Comparison of ENCODE assay signal across 8 mouse cellular contexts in the genomic region with DNA sequence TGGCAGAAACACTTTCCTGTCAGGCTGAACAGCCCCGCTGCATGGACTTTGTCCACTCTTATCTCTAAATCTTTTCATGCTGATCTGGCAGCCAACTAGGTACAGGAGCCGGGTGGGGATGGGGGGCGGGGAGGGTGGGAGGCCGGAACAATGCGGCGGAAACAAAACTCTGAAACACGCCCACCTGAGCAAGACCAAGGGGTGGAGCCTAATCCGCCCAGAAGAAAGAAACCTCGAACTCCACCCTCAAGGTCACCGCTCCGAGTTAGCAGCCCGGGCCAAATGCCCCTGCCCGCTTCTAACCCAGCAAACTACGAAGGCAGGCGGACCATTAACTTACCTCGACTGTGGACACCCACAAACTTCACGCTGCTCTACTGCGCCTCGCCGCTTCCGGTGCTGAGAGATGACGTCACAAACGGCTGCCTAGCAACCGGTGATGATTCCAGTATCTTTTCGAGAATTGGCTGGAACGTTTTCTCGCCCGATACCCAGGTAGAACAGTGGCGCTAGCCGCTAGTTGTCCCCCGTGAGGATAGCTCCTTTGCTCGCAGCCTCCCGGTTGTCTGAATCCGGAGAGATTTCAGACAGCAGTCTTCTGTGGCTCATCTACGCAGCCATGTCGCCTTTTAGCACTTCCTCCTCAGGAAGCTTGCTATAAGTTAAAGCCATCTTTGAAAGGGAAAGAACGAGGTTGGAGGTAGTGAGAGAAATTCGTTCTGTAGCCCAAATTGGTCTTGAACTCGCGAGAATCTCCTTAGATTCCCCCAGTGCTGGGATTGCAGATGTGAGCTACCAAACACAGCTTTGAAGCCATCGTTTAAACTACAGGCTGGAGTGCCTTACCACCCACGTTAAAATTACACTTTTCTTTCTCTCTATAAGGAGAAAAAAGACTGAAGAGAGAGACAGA. TPM values are rescaled to one million over a fixed set of nuclear protein-coding genes. Genes with fewer than 3 reads are reported as not detected.
A peak's percentile ranks its signal among the peaks of the same experiment; 100 is the strongest.
DNase-seq lines count a peak whose midpoint lies in the region; ATAC-seq and TF ChIP-seq lines count a peak whose summit lies in the region.

Gene Aptx, minus strand, starts transcription at position 398 of the 913 bp plus-strand sequence.

- peak within 1 kb of the TSS; percentile 59 for H3K4me3 ChIP-seq in embryonic facial prominence, embryonic 14.5 days (ENCODE audit: low read depth, low read length)
- peak within 1 kb of the TSS; percentile 52 for H3K4me3 ChIP-seq in limb, embryonic 14.5 days (replicated peaks; ENCODE audit: low read length)
- peak within 1 kb of the TSS; percentile 67 for H3K4me3 ChIP-seq in midbrain, postnatal 0 days (ENCODE audit: low read depth, low read length)

- H3K9ac ChIP-seq in embryonic facial prominence, embryonic 14.5 days (ENCODE audit: low read depth, low read length): peak within 1 kb of the TSS; percentile 73
- H3K9ac ChIP-seq in limb, embryonic 14.5 days (ENCODE audit: low read depth, low read length, severe bottlenecking): peak within 1 kb of the TSS; percentile 62
- H3K9ac ChIP-seq in midbrain, postnatal 0 days (replicated peaks; ENCODE audit: low read length, poor library complexity, severe bottlenecking): peak within 1 kb of the TSS; percentile 65

- peak; percentile 52 for TF ChIP-seq CTCF in midbrain, postnatal 0 days (IDR thresholded peaks at IDR 0.05)

- H3K4me2 ChIP-seq in embryonic facial prominence, embryonic 14.5 days (ENCODE audit: low read depth, low read length): peak within 1 kb of the TSS; percentile 82
- peak within 1 kb of the TSS; percentile 65 for H3K4me2 ChIP-seq in limb, embryonic 14.5 days (replicated peaks; ENCODE audit: low read depth, low read length, severe bottlenecking)
- peak within 1 kb of the TSS; percentile 54 for H3K4me2 ChIP-seq in midbrain, postnatal 0 days (ENCODE audit: low read depth, low read length, poor library complexity, severe bottlenecking)

- no peaks in the 10 kb centered on the region for H3K36me3 ChIP-seq in embryonic facial prominence, embryonic 14.5 days (ENCODE audit: control insufficient read depth, insufficient read depth, low read length)
- H3K36me3 ChIP-seq in limb, embryonic 14.5 days (ENCODE audit: control insufficient read depth, insufficient read depth, low read length): no peaks in the 10 kb centered on the region
- H3K36me3 ChIP-seq in midbrain, postnatal 0 days (ENCODE audit: insufficient read depth, low read length): no peaks in the 10 kb centered on the region

- no peaks in the 10 kb centered on the region for H3K27me3 ChIP-seq in embryonic facial prominence, embryonic 14.5 days (replicated peaks; ENCODE audit: control insufficient read depth, insufficient read depth, low read length)
- no peaks in the 10 kb centered on the region for H3K27me3 ChIP-seq in limb, embryonic 14.5 days (ENCODE audit: control insufficient read depth, insufficient read depth, low read length)
- H3K27me3 ChIP-seq in midbrain, postnatal 0 days (ENCODE audit: insufficient read depth, low read length): no peaks in the 10 kb centered on the region

- H3K9me3 ChIP-seq in embryonic facial prominence, embryonic 14.5 days (ENCODE audit: control insufficient read depth, low read length): no peaks in the 10 kb centered on the region
- no peaks in the 10 kb centered on the region for H3K9me3 ChIP-seq in limb, embryonic 14.5 days (ENCODE audit: control insufficient read depth, low read length)
- H3K9me3 ChIP-seq in midbrain, postnatal 0 days (ENCODE audit: low read length): no peaks in the 10 kb centered on the region

- H3K4me1 ChIP-seq in embryonic facial prominence, embryonic 14.5 days (ENCODE audit: control insufficient read depth, insufficient read depth, low read length): peaks cover 13% of the 10 kb centered on the region
- H3K4me1 ChIP-seq in limb, embryonic 14.5 days (ENCODE audit: control insufficient read depth, insufficient read depth, low read length): peaks cover 16% of the 10 kb centered on the region
- H3K4me1 ChIP-seq in midbrain, postnatal 0 days (ENCODE audit: insufficient read depth, low read length): peaks cover 12% of the 10 kb centered on the region; the same call in 1 of the 2 replicates

- H3K27ac ChIP-seq in embryonic facial prominence, embryonic 14.5 days (replicated peaks; ENCODE audit: low read depth, low read length): peak within 1 kb of the TSS; percentile 96
- peak within 1 kb of the TSS; percentile 90 for H3K27ac ChIP-seq in limb, embryonic 14.5 days (replicated peaks; ENCODE audit: low read depth, low read length)
- H3K27ac ChIP-seq in midbrain, postnatal 0 days (ENCODE audit: low read depth, low read length): peak within 1 kb of the TSS; percentile 93

- under 1% methylated on average over 39 of the region's 42 CpGs for WGBS in embryonic facial prominence, embryonic 14.5 days
- under 1% methylated on average over 42 of the region's 42 CpGs for WGBS in limb, embryonic 14.5 days
- under 1% methylated on average over 41 of the region's 42 CpGs for WGBS in midbrain, postnatal 0 days

- peak; percentile 80; the same call in 1 of the 2 replicates for TF ChIP-seq POLR2A in limb, embryonic 14.5 days (IDR thresholded peaks at IDR 0.05; ENCODE audit: borderline replicate concordance, extremely low read depth, insufficient read depth, insufficient read length)

- peak; percentile 96 for DNase-seq in 3T3-L1 (ENCODE audit: low read depth, low spot score)
- peak; percentile 85 to 93 for DNase-seq in adrenal gland, postnatal 4 days (ENCODE audit: low spot score in 2 of 2)
- DNase-seq in embryonic facial prominence, embryonic 14.5 days (ENCODE audit: low spot score): peak; percentile 97
- peak; percentile 97 for DNase-seq in heart, adult 8-10 months (ENCODE audit: low spot score)
- DNase-seq in kidney, adult 9 months: peak; percentile 99
- peak; percentile 96 for DNase-seq in limb, embryonic 14.5 days (ENCODE audit: low spot score)
- DNase-seq in midbrain, postnatal 0 days (ENCODE audit: low spot score): peak; percentile 98
- DNase-seq in spleen, postnatal 14 days (ENCODE audit: low spot score in 2 of 2): peak; percentile 84 to 92

- ATAC-seq in embryonic facial prominence, embryonic 14.5 days (ENCODE audit: low read depth): peak; percentile 93
- peak; percentile 96 for ATAC-seq in limb, embryonic 14.5 days (ENCODE audit: low FRiP score, low read depth)
- ATAC-seq in midbrain, postnatal 0 days (ENCODE audit: low FRiP score): peak; percentile 95

RNA-seq across cellular contexts. Expression of gene Aptx, which starts in this region (rescaled TPM):
- total RNA-seq in adrenal gland, postnatal 4 days (2021): 10 to 100 TPM; 23.4 to 25.6 TPM
- polyA plus RNA-seq in embryonic facial prominence, embryonic 14.5 days (2014; fragmentation: Nextera tagmentation; extraction: Ambion mirVana): 26.2 and 28.5 TPM in 2 replicates
- total RNA-seq in heart, adult 8-10 months (2022): 10 to 100 TPM; 14.8 to 20.0 (median 16.2) TPM
- 15.6 and 18.8 TPM in 2 replicates for polyA plus RNA-seq in limb, embryonic 14.5 days (2012; rRNA removed)
- 28.6 and 29.9 TPM in 2 replicates for polyA plus RNA-seq in limb, embryonic 14.5 days (2014; fragmentation: Nextera tagmentation; extraction: Ambion mirVana)
- 17.3 and 18.4 TPM in 2 replicates for total RNA-seq in midbrain, postnatal 0 days (2014; rRNA removed)
- 31.3 and 34.6 TPM in 2 replicates for polyA plus RNA-seq in midbrain, postnatal 0 days (2015; fragmentation: Nextera tagmentation; extraction: Ambion mirVana)

Comparison
In these comparisons a context has a peak if more than half of its experiments do, and no peak if none do; other contexts are left out.
1. Peak in every context shown above with its lines: DNase-seq, ATAC-seq, H3K4me3 ChIP-seq and H3K27ac ChIP-seq.